ENCODE assay signal across 8 mouse cellular contexts in genomic region chr7:139187771-139188633, GRCm38 (mm10). TPM values are rescaled to one million over a fixed set of nuclear protein-coding genes. Genes with fewer than 3 reads are reported as not detected.
DNase-seq lines count a peak whose midpoint lies in the region; ATAC-seq and TF ChIP-seq lines count a peak whose summit lies in the region.

No protein-coding gene starts in this region.

- H3K4me2 ChIP-seq in forebrain, embryonic 12.5 days: peak overlapping the region; percentile 93
- H3K4me2 ChIP-seq in heart, embryonic 16.5 days (ENCODE audit: low read depth, low read length): peak overlapping the region; percentile 74
- H3K4me2 ChIP-seq in liver, embryonic 16.5 days (ENCODE audit: low read depth, low read length): peak overlapping the region; percentile 66
- peak overlapping the region; percentile 93 for H3K4me2 ChIP-seq in neural tube, embryonic 12.5 days (replicated peaks)

- no peak for TF ChIP-seq CTCF in E14TG2a.4 (conservative IDR thresholded peaks at IDR 0.05; ENCODE audit: low read length)

- under 1% methylated on average over 94 of the region's 94 CpGs for WGBS in forebrain, embryonic 12.5 days
- WGBS in heart, embryonic 16.5 days: 2% methylated on average over 93 of the region's 94 CpGs
- under 1% methylated on average over 92 of the region's 94 CpGs for WGBS in liver, embryonic 16.5 days (ENCODE audit: insufficient replicate concordance)
- under 1% methylated on average over 94 of the region's 94 CpGs for WGBS in neural tube, embryonic 12.5 days

- peaks cover 16% of the 10 kb centered on the region for H3K9me3 ChIP-seq in E14TG2a.4 (ENCODE audit: low read length)
- H3K9me3 ChIP-seq in forebrain, embryonic 12.5 days: no peaks in the 10 kb centered on the region
- no peaks in the 10 kb centered on the region for H3K9me3 ChIP-seq in heart, embryonic 16.5 days (replicated peaks; ENCODE audit: control insufficient read depth, low read length)
- no peaks in the 10 kb centered on the region for H3K9me3 ChIP-seq in liver, embryonic 16.5 days (replicated peaks; ENCODE audit: control insufficient read depth, low read length)
- no peaks in the 10 kb centered on the region for H3K9me3 ChIP-seq in neural tube, embryonic 12.5 days

- H3K36me3 ChIP-seq in E14TG2a.4 (ENCODE audit: insufficient read depth, low read length): no peaks in the 10 kb centered on the region
- H3K36me3 ChIP-seq in forebrain, embryonic 12.5 days (replicated peaks): no peaks in the 10 kb centered on the region
- H3K36me3 ChIP-seq in heart, embryonic 16.5 days (ENCODE audit: control insufficient read depth, insufficient read depth): no peaks in the 10 kb centered on the region
- no peaks in the 10 kb centered on the region for H3K36me3 ChIP-seq in liver, embryonic 16.5 days (ENCODE audit: control insufficient read depth, insufficient read depth)
- H3K36me3 ChIP-seq in neural tube, embryonic 12.5 days: no peaks in the 10 kb centered on the region

- peak; percentile 96 for ATAC-seq in forebrain, embryonic 12.5 days (ENCODE audit: low FRiP score)
- ATAC-seq in heart, embryonic 16.5 days (replicated peaks; ENCODE audit: extremely low read depth, insufficient read depth, low FRiP score): peak; percentile 97
- ATAC-seq in liver, embryonic 16.5 days (ENCODE audit: low read depth): peak; percentile 80
- peak; percentile 96 for ATAC-seq in neural tube, embryonic 12.5 days (ENCODE audit: low FRiP score, low read depth)

- H3K27ac ChIP-seq in forebrain, embryonic 12.5 days: 0 out of 2 replicates have a peak overlapping the region, but pooled peaks have one; percentile 32
- no peak overlapping the region for H3K27ac ChIP-seq in heart, embryonic 16.5 days (ENCODE audit: low read length)
- H3K27ac ChIP-seq in liver, embryonic 16.5 days (ENCODE audit: low read length): no peak overlapping the region
- H3K27ac ChIP-seq in neural tube, embryonic 12.5 days: peak overlapping the region; percentile 50; the same call in 1 of the 2 replicates

- H3K4me3 ChIP-seq in E14TG2a.4 (replicated peaks; ENCODE audit: low read length): peak overlapping the region; percentile 85
- peak overlapping the region; percentile 72 for H3K4me3 ChIP-seq in forebrain, embryonic 12.5 days (replicated peaks)
- peak overlapping the region; percentile 52 for H3K4me3 ChIP-seq in heart, embryonic 16.5 days (ENCODE audit: low read length)
- H3K4me3 ChIP-seq in liver, embryonic 16.5 days (ENCODE audit: low read depth, low read length): peak overlapping the region; percentile 57
- peak overlapping the region; percentile 70 for H3K4me3 ChIP-seq in neural tube, embryonic 12.5 days

- peak; percentile 42 for DNase-seq in c-Kit-positive CD71-positive TER-119-negative erythroid progenitor cells, embryonic 14.5 days (ENCODE audit: low read depth)
- DNase-seq in kidney, postnatal 10 days: peak; percentile 92
- DNase-seq in testis, postnatal 14 days (ENCODE audit: low spot score): peak; percentile 70

- H3K4me1 ChIP-seq in E14TG2a.4 (replicated peaks; ENCODE audit: low read depth, low read length): peaks cover 8% of the 10 kb centered on the region
- peaks cover 8% of the 10 kb centered on the region for H3K4me1 ChIP-seq in forebrain, embryonic 12.5 days
- 0 out of 2 replicates have a peak, but pooled peaks cover 4% of the 10 kb centered on the region for H3K4me1 ChIP-seq in heart, embryonic 16.5 days (ENCODE audit: control insufficient read depth, insufficient read depth, low read length)
- H3K4me1 ChIP-seq in liver, embryonic 16.5 days (ENCODE audit: control insufficient read depth, low read depth, low read length): peaks cover 6% of the 10 kb centered on the region
- H3K4me1 ChIP-seq in neural tube, embryonic 12.5 days: peaks cover 8% of the 10 kb centered on the region; the same call in 1 of the 2 replicates

- peaks cover 71% of the 10 kb centered on the region for H3K27me3 ChIP-seq in E14TG2a.4 (ENCODE audit: insufficient read depth, low read length)
- peaks cover 58% of the 10 kb centered on the region for H3K27me3 ChIP-seq in forebrain, embryonic 12.5 days
- peaks cover 41% of the 10 kb centered on the region for H3K27me3 ChIP-seq in heart, embryonic 16.5 days (ENCODE audit: control insufficient read depth, insufficient read depth, low read length)
- peaks cover 42% of the 10 kb centered on the region for H3K27me3 ChIP-seq in liver, embryonic 16.5 days (ENCODE audit: control insufficient read depth, insufficient read depth, low read depth, low read length)
- H3K27me3 ChIP-seq in neural tube, embryonic 12.5 days (replicated peaks): peaks cover 22% of the 10 kb centered on the region

- H3K9ac ChIP-seq in forebrain, embryonic 12.5 days: peak overlapping the region; percentile 64
- H3K9ac ChIP-seq in heart, embryonic 16.5 days (ENCODE audit: low read length): peak overlapping the region; percentile 39
- H3K9ac ChIP-seq in liver, embryonic 16.5 days (ENCODE audit: low read depth, low read length): no peak overlapping the region
- H3K9ac ChIP-seq in neural tube, embryonic 12.5 days: peak overlapping the region; percentile 72

RNA-seq across cellular contexts. Expression of gene Lrrc27, which starts 24.8 kb away (rescaled TPM):
- 5.1 and 6.0 TPM in 2 replicates for polyA plus RNA-seq in forebrain, embryonic 12.5 days (2016; fragmentation: Nextera tagmentation; extraction: Ambion mirVana)
- 2.8 and 4.1 TPM in 2 replicates for polyA plus RNA-seq in heart, embryonic 16.5 days (2015; fragmentation: Nextera tagmentation; extraction: Ambion mirVana)
- polyA plus RNA-seq in liver, embryonic 16.5 days (2015; fragmentation: Nextera tagmentation; extraction: Ambion mirVana): 0.35 and 0.68 TPM in 2 replicates
- polyA plus RNA-seq in neural tube, embryonic 12.5 days (2016; fragmentation: Nextera tagmentation; extraction: Ambion mirVana): 3.9 and 5.3 TPM in 2 replicates

RNA-seq across cellular contexts. Expression of gene Stk32c, which starts 25.1 kb away (rescaled TPM):
- polyA plus RNA-seq in forebrain, embryonic 12.5 days (2016; fragmentation: Nextera tagmentation; extraction: Ambion mirVana): 0.46 and 0.62 TPM in 2 replicates
- 0.06 and 0.07 TPM in 2 replicates for polyA plus RNA-seq in heart, embryonic 16.5 days (2015; fragmentation: Nextera tagmentation; extraction: Ambion mirVana)
- not detected in 2 replicates for polyA plus RNA-seq in liver, embryonic 16.5 days (2015; fragmentation: Nextera tagmentation; extraction: Ambion mirVana)
- polyA plus RNA-seq in neural tube, embryonic 12.5 days (2016; fragmentation: Nextera tagmentation; extraction: Ambion mirVana): 1.2 and 2.0 TPM in 2 replicates

Comparison
In these comparisons a context has a peak if more than half of its experiments do, and no peak if none do; other contexts are left out.
1. DNase-seq: peak in every context shown above with its lines; median percentile 92 in kidney, postnatal 10 days; 70 in testis, postnatal 14 days; 42 in c-Kit-positive CD71-positive TER-119-negative erythroid progenitor cells, embryonic 14.5 days.
2. H3K27ac ChIP-seq: peak in forebrain, embryonic 12.5 days (single experiment) and neural tube, embryonic 12.5 days (single experiment); none in heart, embryonic 16.5 days (single experiment) and liver, embryonic 16.5 days (single experiment).
3. Peak in every context shown above with its lines, with median percentiles within 50 percentile points of each other: H3K4me3 ChIP-seq, ATAC-seq and H3K4me2 ChIP-seq.